Mouse (Mus musculus): ENCODE data around the gene Fam178b. TPM values are rescaled to one million over a fixed set of nuclear protein-coding genes. Genes with fewer than 3 reads are reported as not detected.

The Fam178b gene
- total RNA-seq, 2 experiments from 2014 or later = 0.40 TPM; not detected in 1

- DNase-seq (ENCODE audit: extremely low spot score in 1 of 2, low spot score in 2 of 2) = no peak
- intact Hi-C loops (cut with DNase I) = no loop called here
- no peak for TF ChIP-seq CTCF (IDR thresholded peaks at IDR 0.05)
- H3K27ac ChIP-seq = no peak overlapping the region
- no peak overlapping the region for H3K4me3 ChIP-seq
Measured at GRCm38 (mm10) chr1:36665934-36666333, 17.0 kb downstream of the Fam178b start.

- intact Hi-C loops (cut with DNase I) = no loop called here
- H3K4me3 ChIP-seq = no peak overlapping the region
- no peak overlapping the region for H3K27ac ChIP-seq
- DNase-seq (ENCODE audit: extremely low spot score in 1 of 2, low spot score in 2 of 2) = no peak
- no peak for TF ChIP-seq CTCF (IDR thresholded peaks at IDR 0.05)
Measured at GRCm38 (mm10) chr1:36665165-36665723, 17.7 kb downstream of the Fam178b start.

GRCm38 (mm10) chr1:36664457-36664856, 18.5 kb downstream of the Fam178b start:
- TF ChIP-seq CTCF (IDR thresholded peaks at IDR 0.05) = peak; percentile 44
- H3K4me3 ChIP-seq = no peak overlapping the region
- intact Hi-C loops (cut with DNase I) = loop anchor here (1.0 kb wide), 1 partner anchor 117 kb away; the partner anchor contains the start of gene Ankrd39
- no peak overlapping the region for H3K27ac ChIP-seq
- DNase-seq (ENCODE audit: extremely low spot score in 1 of 2, low spot score in 2 of 2) = no peak

- Histone ChIP-seq H3K4me3 (no peak overlapping the region), H3K27ac (no peak overlapping the region)
- intact Hi-C loops (cut with DNase I) = no loop called here
- DNase-seq (ENCODE audit: extremely low spot score in 1 of 2, low spot score in 2 of 2) = no peak
- no peak for TF ChIP-seq CTCF (IDR thresholded peaks at IDR 0.05)
Measured at GRCm38 (mm10) chr1:36658621-36659399, 24.2 kb downstream of the Fam178b start.

GRCm38 (mm10) chr1:36657658-36658415, 25.1 kb downstream of the Fam178b start:
- Histone ChIP-seq H3K4me3 (no peak overlapping the region), H3K27ac (no peak overlapping the region)
- DNase-seq (ENCODE audit: extremely low spot score in 1 of 2, low spot score in 2 of 2) = no peak
- no peak for TF ChIP-seq CTCF (IDR thresholded peaks at IDR 0.05)
- intact Hi-C loops (cut with DNase I) = no loop called here

GRCm38 (mm10) chr1:36656233-36656632, 26.8 kb downstream of the Fam178b start:
- Histone ChIP-seq H3K4me3 (no peak overlapping the region), H3K27ac (no peak overlapping the region)
- TF ChIP-seq CTCF (IDR thresholded peaks at IDR 0.05) = no peak
- intact Hi-C loops (cut with DNase I) = no loop called here
- no peak for DNase-seq (ENCODE audit: extremely low spot score in 1 of 2, low spot score in 2 of 2)

GRCm38 (mm10) chr1:36655039-36655438, 27.9 kb downstream of the Fam178b start:
- no peak for DNase-seq (ENCODE audit: extremely low spot score in 1 of 2, low spot score in 2 of 2)
- TF ChIP-seq CTCF (IDR thresholded peaks at IDR 0.05) = no peak
- no peak overlapping the region for H3K27ac ChIP-seq
- no peak overlapping the region for H3K4me3 ChIP-seq
- intact Hi-C loops (cut with DNase I) = no loop called here

- intact Hi-C loops (cut with DNase I) = no loop called here
- no peak overlapping the region for H3K4me3 ChIP-seq
- no peak overlapping the region for H3K27ac ChIP-seq
- no peak for TF ChIP-seq CTCF (IDR thresholded peaks at IDR 0.05)
- DNase-seq (ENCODE audit: extremely low spot score in 1 of 2, low spot score in 2 of 2) = no peak
Measured at GRCm38 (mm10) chr1:36647631-36648030, 35.4 kb downstream of the Fam178b start.

GRCm38 (mm10) chr1:36646285-36646684, 36.7 kb downstream of the Fam178b start:
- DNase-seq (ENCODE audit: extremely low spot score in 1 of 2, low spot score in 2 of 2) = no peak
- no peak for TF ChIP-seq CTCF (IDR thresholded peaks at IDR 0.05)
- intact Hi-C loops (cut with DNase I) = no loop called here
- H3K4me3 ChIP-seq = no peak overlapping the region
- no peak overlapping the region for H3K27ac ChIP-seq

GRCm38 (mm10) chr1:36644615-36645007, 38.4 kb downstream of the Fam178b start:
- no peak for TF ChIP-seq CTCF (IDR thresholded peaks at IDR 0.05)
- no peak for DNase-seq (ENCODE audit: extremely low spot score in 1 of 2, low spot score in 2 of 2)
- H3K4me3 ChIP-seq = no peak overlapping the region
- intact Hi-C loops (cut with DNase I) = no loop called here
- H3K27ac ChIP-seq = no peak overlapping the region

- no peak for TF ChIP-seq CTCF (IDR thresholded peaks at IDR 0.05)
- intact Hi-C loops (cut with DNase I) = no loop called here
- Histone ChIP-seq H3K4me3 (no peak overlapping the region), H3K27ac (no peak overlapping the region)
- DNase-seq (ENCODE audit: extremely low spot score in 1 of 2, low spot score in 2 of 2) = no peak
Measured at GRCm38 (mm10) chr1:36643957-36644614, 38.9 kb downstream of the Fam178b start.

Data from left cerebral cortex, adult 2 months (tissue).